ENCODE assay signal across 20 mouse cellular contexts in genomic region chr16:87676182-87676581, GRCm38 (mm10). TPM values are rescaled to one million over a fixed set of nuclear protein-coding genes. Genes with fewer than 3 reads are reported as not detected.
DNase-seq lines count a peak whose midpoint lies in the region; TF ChIP-seq lines count a peak whose summit lies in the region.
"Had no signal": no experiment of that assay in that cellular context is flagged by ENCODE, and none has a peak within 500 bp of the region (broad histone marks: within the 10 kb centered on the region; RNA-seq: fewer than 3 reads in every experiment).

No protein-coding gene starts in this region.

- no peak for TF ChIP-seq POLR2A in kidney, adult 2 months (IDR thresholded peaks at IDR 0.05; ENCODE audit: low read depth, low read length)

- WGBS in kidney, adult 2 months, result 56% methylated on average over 10 of the region's 10 CpGs

- peak; percentile 37 for DNase-seq in adrenal gland, postnatal 10 days
- no peak for DNase-seq in adrenal gland, adult 8-10 months
- peak; percentile 93 for DNase-seq in kidney, adult 2 months
- DNase-seq in kidney, postnatal 4 days, result no peak
- peak; percentile 47 for DNase-seq in lung, postnatal 36 days
- no peak for DNase-seq in lung, postnatal 4 days
- no peak for DNase-seq in cerebellum, adult 9-11 months
- no peak for DNase-seq in urinary bladder, postnatal 36 days (ENCODE audit: low spot score in 2 of 2)
- DNase-seq: adrenal gland, postnatal 25 days; cerebellum, adult 11-12 months; cerebellum, postnatal 36 days; gastrocnemius, postnatal 36 days; lung, postnatal 14 days; right cerebral cortex, postnatal 25 days; thymus, postnatal 36 days had no signal

- H3K36me3 ChIP-seq in kidney, adult 2 months (ENCODE audit: control insufficient read depth, insufficient read depth, low read length), result no peaks in the 10 kb centered on the region
- H3K36me3 ChIP-seq: embryonic facial prominence, embryonic 12.5 days; forebrain, embryonic 15.5 days; hindbrain, embryonic 10.5 days had no signal

- no peak overlapping the region for H3K27ac ChIP-seq in kidney, adult 2 months (ENCODE audit: insufficient read depth, low read depth, low read length)
- H3K27ac ChIP-seq: embryonic facial prominence, embryonic 12.5 days; forebrain, embryonic 15.5 days; hindbrain, embryonic 10.5 days had no signal

- no peak for TF ChIP-seq CTCF in kidney, adult 2 months (conservative IDR thresholded peaks at IDR 0.05; ENCODE audit: insufficient read depth, insufficient read length, low read depth, low read length)

- no peaks in the 10 kb centered on the region for H3K27me3 ChIP-seq in kidney, adult 2 months (replicated peaks; ENCODE audit: control insufficient read depth, insufficient read depth, low read length)
- H3K27me3 ChIP-seq: embryonic facial prominence, embryonic 12.5 days; forebrain, embryonic 15.5 days; Patski had no signal

- H3K4me1 ChIP-seq in kidney, adult 2 months (ENCODE audit: control insufficient read depth, insufficient read depth, low read length), result peaks cover 4% of the 10 kb centered on the region; the same call in 1 of the 2 replicates
- H3K4me1 ChIP-seq: embryonic facial prominence, embryonic 12.5 days; forebrain, embryonic 15.5 days; hindbrain, embryonic 10.5 days had no signal

- no peak overlapping the region for H3K4me3 ChIP-seq in kidney, adult 2 months (ENCODE audit: insufficient read depth, low read depth, low read length)
- H3K4me3 ChIP-seq: embryonic facial prominence, embryonic 12.5 days; erythroblast, embryonic 14.5 days; forebrain, embryonic 15.5 days; hindbrain, embryonic 10.5 days had no signal

RNA-seq across cellular contexts. Expression of gene Bach1, which starts 22.6 kb away (rescaled TPM):
- total RNA-seq in adrenal gland, postnatal 10 days (2021), result 10 to 100 TPM; 21.6 to 23.6 TPM
- total RNA-seq in adrenal gland, adult 8-10 months (2022), result 10 to 100 TPM; 17.6 to 32.1 (median 19.1) TPM
- 8.6 and 9.7 TPM in 2 replicates for polyA plus RNA-seq in kidney, adult 2 months (2012; rRNA removed)

Comparison
In these comparisons a context has a peak if more than half of its experiments do, and no peak if none do; other contexts are left out.
1. DNase-seq: peak in adrenal gland, postnatal 10 days (single experiment), kidney, adult 2 months (single experiment) and lung, postnatal 36 days (single experiment); none in adrenal gland, adult 8-10 months (single experiment), kidney, postnatal 4 days (0 of 2), lung, postnatal 4 days (0 of 2), cerebellum, adult 9-11 months (single experiment) and urinary bladder, postnatal 36 days (0 of 2).